Mouse (Mus musculus) c-Kit-negative CD71-positive TER-119-positive erythroid progenitor cells, embryonic 14.5 days (primary cell): ENCODE data around the gene Kcnh1.

Experiments
- DNase-seq: peaks from one replicate; pipeline ENCODE4 v3.0.0-alpha.2; 2013; ENCODE audit warnings: low read depth, low spot score

Gene Kcnh1

GRCm38 (mm10) chr1:192190508-192191321 is at the start of gene Kcnh1:
Kcnh1 (plus strand) TSS chr1:192190774.
- no peak for DNase-seq

GRCm38 (mm10) chr1:192151179-192151578 is 39.4 kb upstream of the Kcnh1 start:
- no peak for DNase-seq

DNA sequence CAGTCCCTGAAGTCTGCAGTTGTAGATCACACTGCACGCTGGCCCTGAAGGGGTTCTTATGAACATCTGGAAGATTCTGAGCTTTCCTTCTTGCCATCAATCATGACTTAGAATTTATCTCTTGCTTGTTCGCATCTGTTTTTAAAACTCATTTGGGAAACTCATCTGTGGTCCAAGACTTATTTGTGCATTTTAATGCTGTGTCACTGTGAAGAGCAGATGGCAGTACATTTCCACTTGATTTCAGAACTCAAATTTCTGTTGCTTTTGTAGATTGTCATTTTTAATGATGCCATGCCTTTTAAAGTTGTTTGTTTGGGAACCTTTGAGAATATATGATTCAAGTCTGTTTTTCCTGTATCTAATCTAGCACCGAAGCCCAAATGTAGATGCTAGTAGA is 19.1 kb upstream of the Kcnh1 start:
- no peak for DNase-seq

DNA sequence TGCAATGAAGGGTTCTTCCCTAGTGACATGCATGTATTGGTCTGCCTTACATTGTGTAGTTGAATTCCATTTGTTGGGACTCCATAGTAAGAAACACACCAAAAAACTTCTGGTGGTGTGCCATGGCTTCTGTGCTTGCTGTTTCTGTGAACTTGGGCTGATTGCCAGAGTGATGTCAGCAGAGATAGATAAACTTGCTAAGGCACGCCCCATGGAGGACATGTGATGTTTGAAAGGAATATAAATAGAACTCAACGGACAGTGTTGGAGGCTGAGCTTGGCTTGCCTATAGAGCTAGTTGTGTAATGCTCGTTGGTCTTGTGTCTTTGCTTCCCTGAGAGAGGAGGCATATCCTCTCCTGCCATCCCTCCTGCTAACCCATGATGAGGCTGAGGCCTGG is 10.7 kb upstream of the Kcnh1 start:
- DNase-seq, result no peak

DNA sequence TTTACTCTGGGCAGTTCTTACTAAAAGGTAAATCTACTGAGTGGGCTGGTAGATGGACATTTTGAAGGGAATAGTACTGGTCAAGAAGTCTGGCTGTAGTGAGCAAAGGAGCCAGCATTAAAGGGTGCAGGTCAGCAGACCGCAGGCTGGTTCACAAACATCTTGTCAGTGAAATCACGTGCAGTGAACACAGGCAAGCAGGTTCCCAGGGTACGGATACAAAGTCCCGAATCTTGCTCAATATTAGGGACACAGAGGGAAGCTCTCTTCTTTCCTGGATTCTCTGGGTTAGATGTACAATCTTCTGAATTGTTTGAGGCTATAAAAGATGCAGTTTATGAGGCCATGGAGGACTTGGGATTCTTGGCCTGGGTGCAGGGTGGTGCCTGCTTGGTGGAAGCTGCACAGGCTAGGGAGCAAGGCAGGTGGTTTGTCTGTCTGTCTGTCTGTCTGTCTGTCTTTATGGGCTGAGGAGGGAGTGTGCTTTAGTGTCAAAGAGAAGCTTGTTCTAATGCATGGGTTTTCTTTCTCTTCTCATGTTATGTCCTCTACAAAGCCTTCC is 8.8 kb upstream of the Kcnh1 start:
- DNase-seq, result no peak

DNA sequence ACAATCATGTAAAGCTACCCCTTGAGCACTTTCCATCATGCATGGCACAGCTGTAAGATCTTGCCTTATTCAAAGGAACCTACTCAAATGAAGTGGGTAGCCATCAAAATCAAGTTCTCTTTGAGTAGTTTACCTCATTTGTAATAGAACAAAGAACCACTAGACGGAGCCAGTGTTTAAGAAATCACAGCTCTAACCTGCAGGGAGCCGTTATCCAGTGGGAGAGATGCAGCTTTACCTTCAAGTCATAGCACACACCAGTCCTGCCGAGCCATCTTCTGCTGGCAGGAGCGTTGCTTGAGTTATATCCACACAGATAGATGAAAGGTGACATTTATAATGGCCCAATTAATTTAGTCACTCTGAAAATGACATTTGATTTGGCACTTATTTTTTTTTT is 1.5 kb upstream of the Kcnh1 start:
- no peak for DNase-seq

GRCm38 (mm10) chr1:192189771-192190170 is 803 bp upstream of the Kcnh1 start:
- no peak for DNase-seq

GRCm38 (mm10) chr1:192191322-192191639 is 707 bp downstream of the Kcnh1 start:
- no peak for DNase-seq

DNA sequence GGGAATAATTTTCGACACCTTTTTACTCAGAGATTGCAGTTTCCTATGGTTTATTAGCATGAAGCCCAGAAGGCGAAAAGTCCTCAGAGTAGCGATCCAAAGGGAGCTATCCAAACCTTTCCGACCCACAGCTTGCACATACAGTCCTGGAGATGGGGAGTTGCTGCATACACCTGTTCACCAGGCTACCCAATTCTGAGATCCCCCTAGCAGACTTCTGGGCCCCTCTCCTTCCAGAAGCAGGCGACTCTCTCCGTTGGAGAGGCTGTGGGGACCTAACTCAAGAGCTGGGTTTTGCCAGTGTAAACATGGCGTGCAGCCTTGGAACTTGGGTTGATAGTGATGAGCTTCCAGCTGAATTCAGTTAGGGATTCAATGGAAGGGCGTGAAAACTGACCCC is 1.3 kb downstream of the Kcnh1 start:
- no peak for DNase-seq

DNA sequence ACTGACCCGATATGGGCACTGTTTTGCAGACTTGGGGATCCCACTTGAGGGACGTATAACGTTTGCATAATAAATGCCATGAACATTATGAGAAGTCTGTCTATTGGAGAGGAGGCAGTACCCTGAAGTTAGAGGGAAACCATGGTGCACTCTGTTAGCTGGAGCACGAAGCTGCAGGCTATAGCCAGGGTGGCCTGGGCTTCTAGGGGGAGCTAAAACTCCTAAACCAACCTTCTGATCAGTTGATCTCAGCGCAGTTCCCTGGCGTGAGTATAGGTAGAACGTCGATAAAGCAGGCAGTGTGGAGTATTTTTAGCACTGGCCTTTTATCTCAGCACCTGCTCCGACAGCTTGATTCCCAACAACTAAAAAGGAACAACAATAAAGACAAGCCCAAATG is 2.1 kb downstream of the Kcnh1 start:
- DNase-seq, result no peak

DNA sequence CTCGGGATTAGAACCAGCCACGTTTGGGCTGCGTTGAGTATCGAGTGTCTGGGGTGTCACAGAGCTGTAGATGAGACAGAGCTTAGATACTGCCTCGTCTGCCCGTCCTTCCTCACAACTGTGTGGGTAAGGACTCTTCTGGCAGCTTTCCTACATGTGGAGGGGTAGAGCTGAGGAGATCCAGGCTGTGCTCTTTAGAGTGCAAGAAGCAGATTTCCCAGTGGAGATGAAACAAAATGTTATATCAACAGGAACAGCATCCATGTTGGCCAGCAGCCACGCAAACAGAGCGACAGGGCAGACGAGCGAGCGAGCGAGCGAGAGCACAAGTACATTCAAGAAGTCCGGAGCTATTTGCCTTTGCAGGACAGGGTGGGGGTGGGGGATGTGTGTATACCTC is 3.1 kb downstream of the Kcnh1 start:
- DNase-seq, result no peak

- DNase-seq, result no peak
These were observed 6.9 kb downstream of the Kcnh1 start for GRCm38 (mm10) chr1:192197495-192197894.

DNA sequence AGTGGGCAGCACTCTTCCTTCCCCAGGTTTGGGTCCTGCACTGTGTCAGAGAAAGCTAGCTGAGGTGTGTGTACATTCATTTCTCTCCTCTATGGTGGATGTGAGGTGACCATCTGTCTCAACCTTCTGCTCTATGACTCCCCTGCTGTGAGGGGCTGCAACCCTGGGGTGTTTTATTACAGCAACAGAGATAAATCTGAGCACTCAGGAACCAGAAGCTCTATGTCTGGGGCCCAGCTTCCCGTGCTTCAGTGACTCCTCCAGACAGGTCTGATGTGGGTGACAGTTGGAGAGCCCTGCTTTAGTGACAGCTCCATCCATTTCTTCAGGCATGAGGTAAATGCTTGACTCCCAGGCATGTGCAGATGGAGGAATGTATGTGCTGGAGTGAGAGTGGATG is 12.4 kb downstream of the Kcnh1 start:
- DNase-seq, result no peak

GRCm38 (mm10) chr1:192207956-192208355 is 17.4 kb downstream of the Kcnh1 start:
- no peak for DNase-seq

DNA sequence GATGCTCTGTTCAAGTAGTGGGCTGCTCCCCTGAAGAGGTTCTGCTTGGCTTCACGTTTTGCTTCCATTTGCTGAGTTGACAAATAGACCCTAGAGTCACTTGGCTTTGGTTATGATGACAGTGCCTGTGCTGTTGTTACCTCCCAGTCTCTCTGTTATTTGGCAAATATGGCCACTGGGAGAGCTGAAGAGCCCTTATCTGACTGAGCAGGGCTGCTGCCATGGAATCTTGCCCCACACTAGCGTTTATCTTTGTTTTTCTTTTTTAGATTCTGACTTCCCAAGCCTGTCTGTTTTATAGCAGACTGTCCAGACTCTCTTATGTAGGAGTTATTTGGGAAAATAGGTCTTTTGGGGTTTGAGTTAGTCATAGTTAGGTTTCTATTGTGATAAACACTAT is 21.9 kb downstream of the Kcnh1 start:
- DNase-seq, result no peak

DNA sequence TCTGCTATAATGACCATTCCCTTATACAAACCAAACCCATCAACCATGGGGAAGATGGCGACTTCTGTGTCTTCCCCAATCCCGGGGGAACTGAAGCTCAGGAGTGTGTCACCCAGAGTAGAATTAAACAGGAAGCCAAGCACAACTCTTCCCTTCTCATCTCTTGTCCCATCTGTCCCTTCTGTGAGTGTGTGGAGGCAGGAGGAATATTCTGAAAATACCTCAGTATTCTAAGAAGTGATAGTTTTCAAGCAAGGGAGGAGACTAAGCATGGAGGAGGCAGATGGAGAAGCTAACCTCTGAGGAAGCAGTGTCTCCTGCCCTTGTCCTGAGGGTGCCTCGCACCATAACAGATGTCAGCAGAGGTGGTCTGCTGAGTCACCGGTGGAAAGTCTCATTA is 24.1 kb downstream of the Kcnh1 start:
- DNase-seq, result no peak

DNA sequence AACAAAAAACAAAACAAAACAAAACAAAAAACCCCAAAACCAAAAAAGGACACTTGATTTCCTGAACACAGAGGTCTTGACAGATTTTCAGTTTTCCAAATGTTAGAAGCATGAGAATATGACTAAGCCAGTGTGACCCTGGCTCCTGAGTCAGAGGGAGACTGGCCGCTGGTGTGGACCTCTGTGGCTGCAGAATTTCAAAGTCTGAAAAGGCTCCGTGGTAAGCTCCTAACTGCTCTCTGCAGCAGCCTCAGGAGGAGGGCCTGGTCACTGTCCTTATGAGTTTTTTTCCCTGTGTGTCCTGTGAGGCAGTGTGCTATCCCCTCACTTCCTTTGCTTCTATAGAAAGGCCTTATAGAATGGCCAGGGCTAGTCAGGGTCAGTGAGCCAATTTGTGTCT is 29.6 kb downstream of the Kcnh1 start:
- DNase-seq, result no peak

GRCm38 (mm10) chr1:192224161-192224560 is 33.6 kb downstream of the Kcnh1 start:
- DNase-seq, result no peak

DNA sequence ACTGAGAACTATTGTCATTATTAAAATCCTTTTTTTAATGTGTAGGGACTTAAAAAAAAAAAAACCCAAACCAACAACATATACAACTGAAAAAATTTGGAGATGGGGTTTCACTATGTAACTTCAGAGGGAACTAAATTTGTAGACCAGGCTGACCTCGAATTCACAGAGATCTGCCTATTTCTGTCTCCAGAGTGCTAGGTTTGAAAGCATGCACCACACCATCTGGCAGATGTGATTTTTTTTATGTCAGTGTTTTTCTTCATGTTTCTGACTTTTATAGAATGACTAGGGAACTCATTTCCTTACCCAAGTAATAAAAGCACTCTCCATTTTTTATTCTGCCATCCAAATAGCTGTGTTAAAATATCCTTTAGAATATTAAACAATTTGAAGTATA is 42.1 kb downstream of the Kcnh1 start:
- DNase-seq, result no peak

- DNase-seq, result no peak
These were observed 56.3 kb downstream of the Kcnh1 start for GRCm38 (mm10) chr1:192246836-192247235.

- DNase-seq, result no peak
These were observed 68.6 kb downstream of the Kcnh1 start for GRCm38 (mm10) chr1:192259146-192259545.

- DNase-seq, result no peak
These were observed 69.0 kb downstream of the Kcnh1 start for GRCm38 (mm10) chr1:192259616-192260015.

- DNase-seq, result no peak
These were observed 75.1 kb downstream of the Kcnh1 start for GRCm38 (mm10) chr1:192265704-192266103.

DNA sequence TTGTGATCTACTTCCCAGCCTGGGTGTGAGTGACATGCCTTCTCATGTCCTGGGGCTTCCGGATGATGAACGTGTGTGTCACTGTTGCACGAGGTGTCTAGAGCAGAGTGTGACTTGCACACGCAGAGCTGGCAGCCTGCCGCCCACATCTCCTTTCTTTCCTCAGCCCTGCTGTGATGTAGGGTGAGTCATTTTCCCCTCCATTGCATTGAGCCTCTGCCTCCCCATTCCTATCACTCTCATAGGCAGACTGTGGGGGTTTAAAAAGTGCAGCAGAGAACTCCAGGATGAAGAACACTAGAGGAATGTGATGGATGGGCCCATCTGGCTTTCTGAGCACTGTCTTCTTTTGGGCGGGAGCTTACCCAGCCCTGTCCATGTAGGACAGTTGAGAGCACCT is 76.4 kb downstream of the Kcnh1 start:
- DNase-seq, result no peak
